In genomic region chr2:22744121-22744761, GRCm38 (mm10) we compare ENCODE assay signal across 8 mouse cellular contexts. TPM values are rescaled to one million over a fixed set of nuclear protein-coding genes. Genes with fewer than 3 reads are reported as not detected.
A peak's percentile ranks its signal among the peaks of the same experiment; 100 is the strongest.
DNase-seq lines count a peak whose midpoint lies in the region; TF ChIP-seq lines count a peak whose summit lies in the region.

No protein-coding gene starts in this region.

- H3K4me2 ChIP-seq in myocyte (ENCODE audit: low read depth) = peak overlapping the region; percentile 42

- no peak overlapping the region for H3K4me3 ChIP-seq in myocyte

- no peak for TF ChIP-seq POLR2A in myocyte (IDR thresholded peaks at IDR 0.05; ENCODE audit: insufficient read length, low read depth)

- no peaks in the 10 kb centered on the region for H3K27me3 ChIP-seq in myocyte (ENCODE audit: control insufficient read depth, insufficient read depth, insufficient read length)

- DNase-seq in gastrocnemius, postnatal 14 days = peak; percentile 10
- DNase-seq in gastrocnemius, adult 8-10 months (ENCODE audit: low spot score in 2 of 2) = no peak
- DNase-seq in right cerebral cortex, postnatal 4 days = peak; percentile 47
- DNase-seq in right cerebral cortex, adult 2 months (ENCODE audit: low spot score in 2 of 2) = no peak
- DNase-seq in heart, postnatal 36 days = peak; percentile 15 to 29
- no peak for DNase-seq in layer of hippocampus, postnatal 36 days
- DNase-seq in cerebellum, adult 9-11 months = no peak

- no peaks in the 10 kb centered on the region for H3K36me3 ChIP-seq in myocyte (ENCODE audit: control insufficient read depth, insufficient read depth)

- intact Hi-C loops in gastrocnemius, postnatal 14 days (cut with DNase I; ENCODE audit: low total_unique reads) = no loop called here
- intact Hi-C loops in heart, postnatal 36 days (cut with DNase I) = no loop called here

- no peaks in the 10 kb centered on the region for H3K79me2 ChIP-seq in myocyte (ENCODE audit: control insufficient read depth, insufficient read depth)

- H3ac ChIP-seq in myocyte (ENCODE audit: control insufficient read depth, insufficient read length) = no peak overlapping the region

TF ChIP-seq in myocyte, 11 proteins besides CTCF, POLR2A, EP300 and RAD21:
- TF ChIP-seq TCF12 (IDR thresholded peaks at IDR 0.05; ENCODE audit: insufficient read depth, poor library complexity, severe bottlenecking) (no peak), SRF (IDR thresholded peaks at IDR 0.05; ENCODE audit: control insufficient read depth, insufficient read length, low read depth) (no peak), POLR2AphosphoS2 (IDR thresholded peaks at IDR 0.05; ENCODE audit: insufficient read length, low read depth) (no peak), TCF3 (IDR thresholded peaks at IDR 0.05; ENCODE audit: insufficient read length, low read depth) (no peak), USF1 (IDR thresholded peaks at IDR 0.05; ENCODE audit: low read depth) (no peak), REST (IDR thresholded peaks at IDR 0.05; ENCODE audit: insufficient read depth, insufficient read length) (no peak), CEBPB (IDR thresholded peaks at IDR 0.05; ENCODE audit: insufficient read depth, poor library complexity, severe bottlenecking) (no peak), MYOG (IDR thresholded peaks at IDR 0.05; ENCODE audit: control insufficient read depth in 1 of 3, insufficient read depth in 1 of 3, insufficient read length in 2 of 3, low read depth in 2 of 3) (no peak), E2F4 (IDR thresholded peaks at IDR 0.05; ENCODE audit: insufficient read depth) (no peak), MYOD1 (IDR thresholded peaks at IDR 0.05; ENCODE audit: control insufficient read depth in 1 of 3, insufficient read length in 2 of 3, low read depth in 2 of 3) (no peak), MAX (IDR thresholded peaks at IDR 0.05; ENCODE audit: low read depth) (no peak)
TF ChIP-seq in myocyte: peak in this region for 0.

RNA-seq across cellular contexts. Expression of gene Apbb1ip, which starts 29.7 kb away (rescaled TPM):
- total RNA-seq in gastrocnemius, postnatal 14 days (2021) = 1 to 10 TPM; 2.6 to 2.7 TPM
- 1 to 10 TPM in 2 of 4 experiments, under 1 TPM in 2; 0.56 to 2.2 (median 0.96) TPM for total RNA-seq in gastrocnemius, adult 8-10 months (2022)
- 1 to 10 TPM; 4.0 to 4.5 TPM for total RNA-seq in heart, postnatal 36 days (2021)
- polyA plus RNA-seq in myocyte (2012; fragmentation: generic; extraction: Trizol) = 4.9 TPM
- 1 to 10 TPM; 5.6 to 5.9 TPM for total RNA-seq in layer of hippocampus, postnatal 36 days (2021)

Comparison
In these comparisons a context has a peak if more than half of its experiments do, and no peak if none do; other contexts are left out.
1. DNase-seq: peak in gastrocnemius, postnatal 14 days (single experiment), right cerebral cortex, postnatal 4 days (single experiment) and heart, postnatal 36 days (2 of 2); none in gastrocnemius, adult 8-10 months (0 of 2), right cerebral cortex, adult 2 months (0 of 2), layer of hippocampus, postnatal 36 days (0 of 2) and cerebellum, adult 9-11 months (single experiment).